Mouse (Mus musculus) megakaryocyte, adult 5-6 weeks (primary cell): ENCODE results near the gene Rpsa. TPM values are rescaled to one million over a fixed set of nuclear protein-coding genes. Genes with fewer than 3 reads are reported as not detected.

ENCODE experiments used
- ATAC-seq: 2 replicates; pipeline ENCODE4 v1.8.0; 2016; ENCODE audit warnings: mild to moderate bottlenecking, inconsistent platforms; ENCODE audit not compliant: poor library complexity, severe bottlenecking
- total RNA-seq, 2 experiments: library from RNA; stranded (forward) in 1 of 2; stranded (reverse) in 1 of 2; fragments of 153-499, 151-499 nt in 1 of 2; fragments of 221-1000, 200-1000 nt in 1 of 2; gene quantifications; 2 replicates each; pipeline versions ENCODE4 v1.2.3 to v1.2.4; 2015 to 2017

Gene Rpsa
- total RNA-seq, 2 experiments from 2014 or later, result 2,172 to 3,619 TPM

- 0 out of 2 replicates have a peak, but pooled peaks have one; percentile 45 for ATAC-seq
These were observed 30.6 kb downstream of the Rpsa start for GRCm38 (mm10) chr9:120158047-120158446.

GRCm38 (mm10) chr9:120163862-120164261, 36.4 kb downstream of the Rpsa start:
- no peak for ATAC-seq

- ATAC-seq, result no peak
These were observed 40.3 kb downstream of the Rpsa start for GRCm38 (mm10) chr9:120167826-120168225.

GRCm38 (mm10) chr9:120171295-120171694, 43.8 kb downstream of the Rpsa start:
- ATAC-seq, result peak; percentile 74

- no peak for ATAC-seq
These were observed 47.1 kb downstream of the Rpsa start for GRCm38 (mm10) chr9:120174436-120175137.

GRCm38 (mm10) chr9:120178813-120179212, 51.3 kb downstream of the Rpsa start:
- no peak for ATAC-seq

Other genes with a start within 250 kb of the Rpsa start
- gene Wdr48, start 232.8 kb upstream of the Rpsa start, total RNA-seq (2015), result 49.1 and 62.1 TPM in 2 replicates
- gene Wdr48, start 232.8 kb upstream of the Rpsa start, total RNA-seq (2017), result 40.8 and 56.3 TPM in 2 replicates
- gene Gorasp1, start 190.1 kb upstream of the Rpsa start, total RNA-seq (2015), result 3.2 and 4.5 TPM in 2 replicates
- gene Gorasp1, start 190.1 kb upstream of the Rpsa start, total RNA-seq (2017), result 2.3 and 3.9 TPM in 2 replicates
- gene Ttc21a, start 190.1 kb upstream of the Rpsa start, total RNA-seq (2015), result 0.22 and 0.41 TPM in 2 replicates
- 0.28 and 0.55 TPM in 2 replicates for gene Ttc21a, start 190.1 kb upstream of the Rpsa start, total RNA-seq (2017)
- gene Csrnp1, start 143.0 kb upstream of the Rpsa start, total RNA-seq (2015), result 7.9 and 11.6 TPM in 2 replicates
- 11.8 and 12.5 TPM in 2 replicates for gene Csrnp1, start 143.0 kb upstream of the Rpsa start, total RNA-seq (2017)
- 0.09 TPM in 1 of 2 replicates, not detected in the other for gene Xirp1, start 104.1 kb upstream of the Rpsa start, total RNA-seq (2015)
- gene Xirp1, start 104.1 kb upstream of the Rpsa start, total RNA-seq (2017), result not detected in 2 replicates
- gene Cx3cr1, start 57.8 kb upstream of the Rpsa start, total RNA-seq (2015), result 88.0 and 95.4 TPM in 2 replicates
- gene Cx3cr1, start 57.8 kb upstream of the Rpsa start, total RNA-seq (2017), result 111 and 114 TPM in 2 replicates
- gene Ccr8, start 35.6 kb upstream of the Rpsa start, total RNA-seq (2015), result not detected in 2 replicates
- not detected in 2 replicates for gene Ccr8, start 35.6 kb upstream of the Rpsa start, total RNA-seq (2017)
- gene Slc25a38, start 17.3 kb upstream of the Rpsa start, total RNA-seq (2015), result 19.1 and 21.9 TPM in 2 replicates
- gene Slc25a38, start 17.3 kb upstream of the Rpsa start, total RNA-seq (2017), result 26.6 and 32.4 TPM in 2 replicates
- gene Mobp, start 22.0 kb downstream of the Rpsa start, total RNA-seq (2015), result not detected in 2 replicates
- gene Mobp, start 22.0 kb downstream of the Rpsa start, total RNA-seq (2017), result not detected in 2 replicates
- 0.46 TPM in 1 of 2 replicates, not detected in the other for gene Myrip, start 173.8 kb downstream of the Rpsa start, total RNA-seq (2015)
- not detected in 2 replicates for gene Myrip, start 173.8 kb downstream of the Rpsa start, total RNA-seq (2017)